Mouse (Mus musculus) C2C12 (cell line): ENCODE results near the gene Soga1. TPM values are rescaled to one million over a fixed set of nuclear protein-coding genes. Genes with fewer than 3 reads are reported as not detected.
A peak's percentile ranks its signal among the peaks of the same experiment; 100 is the strongest.

Experiments
- H3K27me3 ChIP-seq: one replicate; pipeline ENCODE4 v1.6.1; 2011; ENCODE audit not compliant: control insufficient read depth, insufficient read depth, insufficient read length
- H3K36me3 ChIP-seq: one replicate; pipeline ENCODE4 v1.6.1; 2011; ENCODE audit not compliant: control insufficient read depth, insufficient read depth
- H3K4me3 ChIP-seq: one replicate; pipeline ENCODE4 v1.5.1; 2011; ENCODE audit warnings: mild to moderate bottlenecking, control low read depth; ENCODE audit not compliant: poor library complexity, insufficient read depth, severe bottlenecking
- H3K79me2 ChIP-seq: one replicate; pipeline ENCODE4 v1.6.1; 2011; ENCODE audit not compliant: control insufficient read depth, insufficient read depth
- H3K79me3 ChIP-seq: one replicate; pipeline ENCODE4 v1.6.1; 2011; ENCODE audit warnings: low read depth, control low read depth
- H3ac ChIP-seq: one replicate; pipeline ENCODE3; 2011; ENCODE audit warnings: low read depth; ENCODE audit not compliant: control insufficient read depth, insufficient read length
- CEBPB ChIP-seq: IDR thresholded peaks from one replicate; pipeline ENCODE4 v1.6.1; 2011; ENCODE audit warnings: low read depth, mild to moderate bottlenecking, control low read depth, moderate library complexity
- CTCF ChIP-seq: IDR thresholded peaks from one replicate; pipeline ENCODE4 v1.5.1; 2011; ENCODE audit not compliant: control insufficient read depth, insufficient read depth, insufficient read length
- FOSL1 ChIP-seq: IDR thresholded peaks from one replicate; pipeline ENCODE4 v1.8.0; 2011; ENCODE audit warnings: mild to moderate bottlenecking, low read length; ENCODE audit not compliant: poor library complexity, insufficient read depth, severe bottlenecking
- MAX ChIP-seq: IDR thresholded peaks from one replicate; pipeline ENCODE4 v1.6.1; 2011; ENCODE audit warnings: mild to moderate bottlenecking, control low read depth
- MYOD1 ChIP-seq: IDR thresholded peaks from one replicate; pipeline ENCODE4 v1.6.1; 2011; ENCODE audit warnings: low read depth; ENCODE audit not compliant: control insufficient read depth, insufficient read length
- MYOG ChIP-seq: IDR thresholded peaks from one replicate; pipeline ENCODE4 v1.6.1; 2011; ENCODE audit not compliant: control insufficient read depth, insufficient read length; ENCODE audit errors: extremely low read depth
- USF1 ChIP-seq: IDR thresholded peaks from one replicate; pipeline ENCODE4 v1.6.1; 2011; ENCODE audit warnings: low read depth, mild to moderate bottlenecking, control low read depth, moderate library complexity
- polyA plus RNA-seq: library from polyadenylated mRNA; unstranded; fragments of >200 nt; fragmentation: generic; extraction: Trizol; gene quantifications from one replicate; pipeline ENCODE4 v1.2.1, GENCODE M21; 2012; ENCODE audit warnings: missing spikeins

The Soga1 gene
- polyA plus RNA-seq, 1 experiment, result 13.9 TPM

GRCm38 (mm10) chr2:157048395-157049181, 30.5 kb downstream of the Soga1 start:
- TF ChIP-seq MYOG (no peak), MAX (no peak), FOSL1 (no peak), MYOD1 (no peak), CEBPB (no peak), USF1 (no peak), CTCF (no peak)
- Histone ChIP-seq H3ac (no peak overlapping the region), H3K36me3 (peaks cover 69% of the 10 kb centered on the region), H3K4me3 (no peak overlapping the region), H3K79me2 (peaks cover 37% of the 10 kb centered on the region), H3K27me3 (no peaks in the 10 kb centered on the region), H3K79me3 (peaks cover 6% of the 10 kb centered on the region)

DNA sequence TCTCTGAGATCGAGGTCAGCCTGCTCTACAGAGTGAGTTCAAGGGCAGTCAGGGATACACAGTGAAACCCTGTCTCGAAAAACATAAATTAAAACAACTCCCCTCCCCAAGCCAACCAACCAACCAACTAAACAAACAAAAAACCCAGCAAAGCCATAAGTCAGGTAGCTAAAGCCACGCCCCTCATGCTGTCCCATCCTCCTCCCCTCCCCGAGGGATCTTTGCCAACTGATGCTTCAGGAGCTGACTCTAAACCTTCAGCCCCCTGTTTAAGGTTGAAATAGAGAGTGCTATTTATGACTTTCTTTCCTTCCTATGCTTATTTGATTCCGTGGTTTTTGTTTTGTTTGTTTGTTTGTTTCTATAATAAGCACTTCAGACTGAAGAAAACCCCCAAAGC, 32.1 kb downstream of the Soga1 start:
- Histone ChIP-seq H3K79me2 (peaks cover 43% of the 10 kb centered on the region), H3K4me3 (no peak overlapping the region), H3K27me3 (no peaks in the 10 kb centered on the region), H3K36me3 (peaks cover 66% of the 10 kb centered on the region), H3K79me3 (peaks cover 7% of the 10 kb centered on the region), H3ac (no peak overlapping the region)
- TF ChIP-seq MAX (no peak), CEBPB (no peak), USF1 (no peak), MYOG (no peak), FOSL1 (no peak)

- no peak overlapping the region for H3ac ChIP-seq
- H3K79me2 ChIP-seq, result peaks cover 43% of the 10 kb centered on the region
- H3K27me3 ChIP-seq, result no peaks in the 10 kb centered on the region
- TF ChIP-seq MYOG (no peak), USF1 (no peak), FOSL1 (no peak), CEBPB (no peak), MAX (no peak), MYOD1 (no peak), CTCF (no peak)
- no peak overlapping the region for H3K4me3 ChIP-seq
- peaks cover 7% of the 10 kb centered on the region for H3K79me3 ChIP-seq
- H3K36me3 ChIP-seq, result peaks cover 70% of the 10 kb centered on the region
Measured at GRCm38 (mm10) chr2:157045932-157046331, 33.1 kb downstream of the Soga1 start.

- no peak overlapping the region for H3K4me3 ChIP-seq
- no peak for TF ChIP-seq FOSL1
- peak; percentile 20 for TF ChIP-seq CTCF
- H3K36me3 ChIP-seq, result peaks cover 74% of the 10 kb centered on the region
- H3ac ChIP-seq, result no peak overlapping the region
- H3K27me3 ChIP-seq, result no peaks in the 10 kb centered on the region
- H3K79me3 ChIP-seq, result peaks cover 4% of the 10 kb centered on the region
- H3K79me2 ChIP-seq, result peaks cover 35% of the 10 kb centered on the region
Measured at GRCm38 (mm10) chr2:157043987-157044386, 35.1 kb downstream of the Soga1 start.

- TF ChIP-seq CTCF (no peak), MAX (no peak), USF1 (no peak), MYOG (no peak), FOSL1 (no peak), MYOD1 (no peak), CEBPB (no peak)
- Histone ChIP-seq H3K79me3 (peaks cover 4% of the 10 kb centered on the region), H3K79me2 (peaks cover 35% of the 10 kb centered on the region), H3K27me3 (no peaks in the 10 kb centered on the region), H3K4me3 (no peak overlapping the region), H3K36me3 (peaks cover 76% of the 10 kb centered on the region), H3ac (no peak overlapping the region)
Measured at GRCm38 (mm10) chr2:157043556-157043955, 35.5 kb downstream of the Soga1 start.

- Histone ChIP-seq H3K79me3 (peaks cover 3% of the 10 kb centered on the region), H3K79me2 (peaks cover 18% of the 10 kb centered on the region), H3K27me3 (no peaks in the 10 kb centered on the region), H3ac (no peak overlapping the region), H3K36me3 (peaks cover 68% of the 10 kb centered on the region), H3K4me3 (no peak overlapping the region)
- TF ChIP-seq FOSL1 (no peak), CTCF (no peak), MAX (no peak), MYOD1 (no peak), CEBPB (no peak)
Measured at GRCm38 (mm10) chr2:157041421-157041820, 37.6 kb downstream of the Soga1 start.
